ENCODE assay signal across 10 mouse cellular contexts in the genomic region with DNA sequence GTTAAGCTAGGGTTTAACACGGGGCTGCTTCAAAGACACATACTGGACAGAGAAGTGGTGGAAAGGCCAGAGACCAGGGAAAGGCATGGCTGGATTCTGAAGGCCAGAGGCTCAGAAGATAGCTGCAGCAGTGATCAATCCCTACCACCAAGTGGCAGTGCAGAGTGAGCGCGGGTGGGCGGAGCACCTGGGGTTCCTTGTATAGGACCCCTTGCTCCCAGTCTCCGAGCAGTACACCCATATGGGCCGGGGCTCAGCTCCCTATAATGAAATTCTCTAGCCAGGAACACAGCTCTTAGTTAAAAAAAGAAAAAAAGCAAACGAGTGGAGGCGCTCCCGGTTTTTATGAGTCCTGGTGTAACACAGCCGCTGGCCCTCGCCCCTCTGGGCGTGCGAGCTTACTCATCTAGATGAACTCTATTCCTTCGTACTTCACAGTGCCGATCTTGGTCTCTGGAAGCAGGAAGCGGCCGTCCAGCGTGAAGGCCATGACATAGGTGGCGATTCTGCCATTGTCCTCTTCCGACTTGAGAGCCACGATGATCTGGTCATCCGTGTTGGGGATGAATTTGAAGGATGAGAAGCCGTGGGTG. TPM values are rescaled to one million over a fixed set of nuclear protein-coding genes. Genes with fewer than 3 reads are reported as not detected.
DNase-seq lines count a peak whose midpoint lies in the region; ATAC-seq lines count a peak whose summit lies in the region.
"Had no signal": no experiment of that assay in that cellular context is flagged by ENCODE, and none has a peak within 500 bp of the region (broad histone marks: within the 10 kb centered on the region; RNA-seq: fewer than 3 reads in every experiment).

No protein-coding gene starts in this region.

- H3K4me3 ChIP-seq in heart, embryonic 12.5 days: no peak overlapping the region
- no peak overlapping the region for H3K4me3 ChIP-seq in midbrain, embryonic 14.5 days (replicated peaks; ENCODE audit: low read depth, low read length)
- no peak overlapping the region for H3K4me3 ChIP-seq in midbrain, embryonic 11.5 days (ENCODE audit: low read depth, low read length)
- H3K4me3 ChIP-seq: liver, embryonic 12.5 days had no signal

- no peaks in the 10 kb centered on the region for H3K27me3 ChIP-seq in heart, embryonic 12.5 days (replicated peaks)
- H3K27me3 ChIP-seq in midbrain, embryonic 14.5 days (ENCODE audit: control insufficient read depth, insufficient read depth, low read length): no peaks in the 10 kb centered on the region
- H3K27me3 ChIP-seq in midbrain, embryonic 11.5 days (ENCODE audit: control insufficient read depth, insufficient read depth, low read length): no peaks in the 10 kb centered on the region
- H3K27me3 ChIP-seq: liver, embryonic 12.5 days had no signal

- no peak overlapping the region for H3K9ac ChIP-seq in heart, embryonic 12.5 days
- no peak overlapping the region for H3K9ac ChIP-seq in midbrain, embryonic 14.5 days (replicated peaks; ENCODE audit: low read length)
- no peak overlapping the region for H3K9ac ChIP-seq in midbrain, embryonic 11.5 days (ENCODE audit: low read length)
- H3K9ac ChIP-seq: liver, embryonic 12.5 days had no signal

- H3K4me1 ChIP-seq in heart, embryonic 12.5 days (replicated peaks): 0 out of 2 replicates have a peak, but pooled peaks cover 5% of the 10 kb centered on the region
- H3K4me1 ChIP-seq in midbrain, embryonic 14.5 days (ENCODE audit: control insufficient read depth, insufficient read depth, low read length): no peaks in the 10 kb centered on the region
- H3K4me1 ChIP-seq in midbrain, embryonic 11.5 days (ENCODE audit: control insufficient read depth, insufficient read depth, low read length): no peaks in the 10 kb centered on the region

- no peak overlapping the region for H3K4me2 ChIP-seq in heart, embryonic 12.5 days
- H3K4me2 ChIP-seq in midbrain, embryonic 14.5 days (ENCODE audit: low read length): no peak overlapping the region
- no peak overlapping the region for H3K4me2 ChIP-seq in midbrain, embryonic 11.5 days
- H3K4me2 ChIP-seq: liver, embryonic 12.5 days had no signal

- no peak overlapping the region for H3K27ac ChIP-seq in heart, embryonic 12.5 days (ENCODE audit: poor library complexity, severe bottlenecking)
- no peak overlapping the region for H3K27ac ChIP-seq in midbrain, embryonic 14.5 days (replicated peaks; ENCODE audit: low read depth, low read length)
- H3K27ac ChIP-seq in midbrain, embryonic 11.5 days (ENCODE audit: low read depth, low read length): no peak overlapping the region
- H3K27ac ChIP-seq: liver, embryonic 12.5 days had no signal

- ATAC-seq in heart, embryonic 12.5 days (ENCODE audit: insufficient number of reproducible peaks, low FRiP score): no peak
- no peak for ATAC-seq in midbrain, embryonic 14.5 days (ENCODE audit: low FRiP score, low TSS enrichment)
- ATAC-seq in midbrain, embryonic 11.5 days (ENCODE audit: low FRiP score): no peak
- ATAC-seq: liver, embryonic 12.5 days had no signal

- WGBS in heart, embryonic 12.5 days: 78% methylated on average over 23 of the region's 23 CpGs
- 89% methylated on average over 23 of the region's 23 CpGs for WGBS in midbrain, embryonic 14.5 days
- WGBS in midbrain, embryonic 11.5 days: 87% methylated on average over 23 of the region's 23 CpGs

- no peaks in the 10 kb centered on the region for H3K9me3 ChIP-seq in heart, embryonic 12.5 days (replicated peaks)
- H3K9me3 ChIP-seq in midbrain, embryonic 14.5 days (ENCODE audit: control insufficient read depth, low read length): no peaks in the 10 kb centered on the region
- H3K9me3 ChIP-seq in midbrain, embryonic 11.5 days (ENCODE audit: control insufficient read depth, low read length): no peaks in the 10 kb centered on the region
- H3K9me3 ChIP-seq: G1E; liver, embryonic 12.5 days had no signal

- peaks cover 65% of the 10 kb centered on the region for H3K36me3 ChIP-seq in heart, embryonic 12.5 days
- peaks cover 62% of the 10 kb centered on the region for H3K36me3 ChIP-seq in midbrain, embryonic 14.5 days (ENCODE audit: control insufficient read depth, insufficient read depth, low read length)
- H3K36me3 ChIP-seq in midbrain, embryonic 11.5 days (ENCODE audit: control insufficient read depth, insufficient read depth, low read length): peaks cover 4% of the 10 kb centered on the region

- DNase-seq in heart, adult 11 months: peak; percentile 93
- DNase-seq in midbrain, embryonic 14.5 days: peak; percentile 11
- DNase-seq in midbrain, embryonic 11.5 days (ENCODE audit: low spot score, missing footprints): no peak
- peak; percentile 53 for DNase-seq in R1 (ENCODE audit: low read depth, low spot score)
- DNase-seq in kidney, postnatal 4 days: peak; percentile 77 to 78
- DNase-seq in layer of hippocampus, adult 8-10 months (ENCODE audit: low spot score in 2 of 2): no peak
- no peak for DNase-seq in layer of hippocampus, adult 9-10 months (ENCODE audit: low spot score)

RNA-seq across cellular contexts. Expression of a gene that starts 5.5 kb away (rescaled TPM):
- polyA plus RNA-seq in heart, embryonic 12.5 days (2016; fragmentation: Nextera tagmentation; extraction: Ambion mirVana): 4.5 and 5.1 TPM in 2 replicates
- 1.8 and 5.5 TPM in 2 replicates for polyA plus RNA-seq in midbrain, embryonic 14.5 days (2014; fragmentation: Nextera tagmentation; extraction: Ambion mirVana)
- polyA plus RNA-seq in midbrain, embryonic 11.5 days (2014; fragmentation: Nextera tagmentation; extraction: Ambion mirVana): 1.7 and 1.8 TPM in 2 replicates
- 100 to 1,000 TPM in 1 of 4 experiments, 10 to 100 TPM in 3; 17.0 to 100 (median 50.4) TPM for total RNA-seq in layer of hippocampus, adult 8-10 months (2022)

RNA-seq across cellular contexts. Expression of a gene that starts 11.5 kb away (rescaled TPM):
- 23.6 and 23.7 TPM in 2 replicates for polyA plus RNA-seq in heart, embryonic 12.5 days (2016; fragmentation: Nextera tagmentation; extraction: Ambion mirVana)
- 24.9 and 27.5 TPM in 2 replicates for polyA plus RNA-seq in midbrain, embryonic 14.5 days (2014; fragmentation: Nextera tagmentation; extraction: Ambion mirVana)
- 19.4 and 21.7 TPM in 2 replicates for polyA plus RNA-seq in midbrain, embryonic 11.5 days (2014; fragmentation: Nextera tagmentation; extraction: Ambion mirVana)
- total RNA-seq in layer of hippocampus, adult 8-10 months (2022): 10 to 100 TPM; 39.6 to 42.8 (median 41.1) TPM

RNA-seq across cellular contexts. Expression of a gene that starts 20.6 kb away (rescaled TPM):
- 4.9 and 5.5 TPM in 2 replicates for polyA plus RNA-seq in heart, embryonic 12.5 days (2016; fragmentation: Nextera tagmentation; extraction: Ambion mirVana)
- 1.4 and 3.8 TPM in 2 replicates for polyA plus RNA-seq in midbrain, embryonic 14.5 days (2014; fragmentation: Nextera tagmentation; extraction: Ambion mirVana)
- 1.7 and 2.6 TPM in 2 replicates for polyA plus RNA-seq in midbrain, embryonic 11.5 days (2014; fragmentation: Nextera tagmentation; extraction: Ambion mirVana)
- total RNA-seq in layer of hippocampus, adult 8-10 months (2022): 1 to 10 TPM; 3.1 to 6.0 (median 3.6) TPM
- polyA plus RNA-seq: G1E had no signal

RNA-seq across cellular contexts. Expression of a gene that starts 51.9 kb away (rescaled TPM):
- 68.9 and 72.1 TPM in 2 replicates for polyA plus RNA-seq in heart, embryonic 12.5 days (2016; fragmentation: Nextera tagmentation; extraction: Ambion mirVana)
- 71.3 and 81.8 TPM in 2 replicates for polyA plus RNA-seq in midbrain, embryonic 14.5 days (2014; fragmentation: Nextera tagmentation; extraction: Ambion mirVana)
- polyA plus RNA-seq in midbrain, embryonic 11.5 days (2014; fragmentation: Nextera tagmentation; extraction: Ambion mirVana): 40.1 and 42.8 TPM in 2 replicates
- total RNA-seq in layer of hippocampus, adult 8-10 months (2022): 100 to 1,000 TPM; 225 to 284 (median 259) TPM
- total RNA-seq: G1E had no signal
- polyA plus RNA-seq: G1E had no signal

Comparison
In these comparisons a context has a peak if more than half of its experiments do, and no peak if none do; other contexts are left out.
1. DNase-seq: peak in heart, adult 11 months (single experiment), midbrain, embryonic 14.5 days (single experiment), R1 (single experiment) and kidney, postnatal 4 days (2 of 2); none in midbrain, embryonic 11.5 days (single experiment), layer of hippocampus, adult 8-10 months (0 of 2) and layer of hippocampus, adult 9-10 months (single experiment).